19 mouse cellular contexts compared by ENCODE assay signal in genomic region chr9:70829784-70830488, GRCm38 (mm10).
DNase-seq lines count a peak whose midpoint lies in the region; ATAC-seq and TF ChIP-seq lines count a peak whose summit lies in the region.
"Had no signal": no experiment of that assay in that cellular context is flagged by ENCODE, and none has a peak within 500 bp of the region (broad histone marks: within the 10 kb centered on the region; RNA-seq: fewer than 3 reads in every experiment).

No protein-coding gene starts in this region.

- peaks cover 57% of the 10 kb centered on the region for H3K4me1 ChIP-seq in liver, postnatal 0 days (ENCODE audit: insufficient read depth)
- H3K4me1 ChIP-seq in liver, embryonic 12.5 days = peaks cover 60% of the 10 kb centered on the region
- H3K4me1 ChIP-seq in intestine, embryonic 16.5 days (ENCODE audit: control insufficient read depth, insufficient read depth, low read length) = peaks cover 5% of the 10 kb centered on the region; the same call in 1 of the 2 replicates
- H3K4me1 ChIP-seq in kidney, embryonic 16.5 days (ENCODE audit: insufficient read depth, low read length) = peaks cover 16% of the 10 kb centered on the region; the same call in 1 of the 2 replicates
- H3K4me1 ChIP-seq in cerebellum, adult 2 months (ENCODE audit: control insufficient read depth, insufficient read depth, low read length) = no peaks in the 10 kb centered on the region
- H3K4me1 ChIP-seq in heart, adult 2 months (ENCODE audit: control insufficient read depth, insufficient read depth, low read length) = peaks cover 12% of the 10 kb centered on the region
- H3K4me1 ChIP-seq: midbrain, embryonic 10.5 days had no signal

- no peak overlapping the region for H3K4me3 ChIP-seq in liver, postnatal 0 days (ENCODE audit: low read depth, low read length)
- H3K4me3 ChIP-seq in liver, embryonic 12.5 days = no peak overlapping the region
- H3K4me3 ChIP-seq in intestine, embryonic 16.5 days (ENCODE audit: low read length) = no peak overlapping the region
- H3K4me3 ChIP-seq in kidney, embryonic 16.5 days (ENCODE audit: low read length) = no peak overlapping the region
- H3K4me3 ChIP-seq in cerebellum, adult 2 months (replicated peaks; ENCODE audit: insufficient read depth, low read depth, low read length) = no peak overlapping the region
- no peak overlapping the region for H3K4me3 ChIP-seq in heart, adult 2 months
- H3K4me3 ChIP-seq: embryonic facial prominence, embryonic 13.5 days; liver, embryonic 15.5 days; midbrain, embryonic 10.5 days; myocyte had no signal

- TF ChIP-seq POLR2A in cerebellum, adult 2 months (IDR thresholded peaks at IDR 0.05; ENCODE audit: borderline replicate concordance, insufficient read depth, low read length) = no peak
- TF ChIP-seq POLR2A in heart, adult 2 months (IDR thresholded peaks at IDR 0.05; ENCODE audit: insufficient read depth, low read depth, low read length) = no peak

- no peak for ATAC-seq in liver, postnatal 0 days
- ATAC-seq in liver, embryonic 12.5 days = no peak
- ATAC-seq in intestine, embryonic 16.5 days = peak; percentile 26; the same call in 1 of the 2 replicates
- ATAC-seq in kidney, embryonic 16.5 days (ENCODE audit: low FRiP score, low TSS enrichment) = peak; percentile 89
- no peak for ATAC-seq in activated CD4-positive, CD25-positive, alpha-beta regulatory T cell, adult 4 months
- ATAC-seq: inflammation-experienced regulatory T-cells, adult 6 months had no signal

- TF ChIP-seq CTCF in liver, postnatal 0 days (IDR thresholded peaks at IDR 0.05; ENCODE audit: low read depth) = no peak
- no peak for TF ChIP-seq CTCF in cerebellum, adult 2 months (IDR thresholded peaks at IDR 0.05; ENCODE audit: borderline replicate concordance, insufficient read depth, low read depth, low read length)
- TF ChIP-seq CTCF in heart, adult 2 months (IDR thresholded peaks at IDR 0.05) = no peak

- WGBS in liver, postnatal 0 days (ENCODE audit: insufficient replicate concordance) = 58% methylated on average over 7 of the region's 7 CpGs
- WGBS in liver, embryonic 12.5 days (ENCODE audit: insufficient replicate concordance) = 68% methylated on average over 7 of the region's 7 CpGs
- WGBS in intestine, embryonic 16.5 days = 47% methylated on average over 7 of the region's 7 CpGs
- WGBS in kidney, embryonic 16.5 days = 23% methylated on average over 7 of the region's 7 CpGs
- 91% methylated on average over 7 of the region's 7 CpGs for WGBS in cerebellum, adult 2 months
- 58% methylated on average over 7 of the region's 7 CpGs for WGBS in heart, adult 2 months

- no peaks in the 10 kb centered on the region for H3K9me3 ChIP-seq in liver, postnatal 0 days (ENCODE audit: low read length)
- no peaks in the 10 kb centered on the region for H3K9me3 ChIP-seq in liver, embryonic 12.5 days (replicated peaks)
- no peaks in the 10 kb centered on the region for H3K9me3 ChIP-seq in intestine, embryonic 16.5 days (ENCODE audit: control insufficient read depth, low read length)
- H3K9me3 ChIP-seq in kidney, embryonic 16.5 days (ENCODE audit: low read length) = no peaks in the 10 kb centered on the region
- H3K9me3 ChIP-seq: embryonic facial prominence, embryonic 13.5 days; liver, embryonic 15.5 days; midbrain, embryonic 10.5 days had no signal

- no peak for TF ChIP-seq EP300 in liver, postnatal 0 days (IDR thresholded peaks at IDR 0.05; ENCODE audit: low read depth)
- TF ChIP-seq EP300 in heart, adult 2 months (IDR thresholded peaks at IDR 0.05; ENCODE audit: insufficient read depth, low read depth, low read length) = no peak

- H3K79me2 ChIP-seq in heart, adult 2 months (replicated peaks; ENCODE audit: control insufficient read depth, insufficient read depth, low read length) = no peaks in the 10 kb centered on the region

- no peak overlapping the region for H3K9ac ChIP-seq in liver, postnatal 0 days (replicated peaks)
- no peak overlapping the region for H3K9ac ChIP-seq in liver, embryonic 12.5 days
- H3K9ac ChIP-seq in intestine, embryonic 16.5 days (ENCODE audit: low read depth, low read length) = no peak overlapping the region
- no peak overlapping the region for H3K9ac ChIP-seq in kidney, embryonic 16.5 days (replicated peaks; ENCODE audit: low read length)
- H3K9ac ChIP-seq in heart, adult 2 months (ENCODE audit: low read depth, low read length) = no peak overlapping the region
- H3K9ac ChIP-seq: embryonic facial prominence, embryonic 13.5 days; liver, embryonic 15.5 days had no signal

- intact Hi-C loops in heart, adult 2 months (cut with DNase I) = no loop called here

- no peaks in the 10 kb centered on the region for H3K27me3 ChIP-seq in liver, postnatal 0 days (ENCODE audit: insufficient read depth, low read length)
- H3K27me3 ChIP-seq in liver, embryonic 12.5 days (replicated peaks) = no peaks in the 10 kb centered on the region
- H3K27me3 ChIP-seq in intestine, embryonic 16.5 days (replicated peaks; ENCODE audit: control insufficient read depth, insufficient read depth, low read length) = no peaks in the 10 kb centered on the region
- H3K27me3 ChIP-seq in kidney, embryonic 16.5 days (ENCODE audit: insufficient read depth, low read length) = no peaks in the 10 kb centered on the region
- H3K27me3 ChIP-seq in splenic B cell, adult 2 months (ENCODE audit: control insufficient read depth, insufficient read depth, low read length, poor library complexity, severe bottlenecking) = no peaks in the 10 kb centered on the region
- no peaks in the 10 kb centered on the region for H3K27me3 ChIP-seq in cerebellum, adult 2 months (ENCODE audit: control insufficient read depth, insufficient read depth, low read length)
- no peaks in the 10 kb centered on the region for H3K27me3 ChIP-seq in heart, adult 2 months (ENCODE audit: control insufficient read depth, insufficient read depth, low read length)
- H3K27me3 ChIP-seq: embryonic facial prominence, embryonic 13.5 days; liver, embryonic 15.5 days had no signal

- 0 out of 2 replicates have a peak overlapping the region, but pooled peaks have one; percentile 61 for H3K27ac ChIP-seq in liver, postnatal 0 days (ENCODE audit: low read depth)
- H3K27ac ChIP-seq in liver, embryonic 12.5 days = no peak overlapping the region
- H3K27ac ChIP-seq in intestine, embryonic 16.5 days (ENCODE audit: low read length) = no peak overlapping the region
- peak overlapping the region; percentile 68 for H3K27ac ChIP-seq in kidney, embryonic 16.5 days (ENCODE audit: low read length)
- no peak overlapping the region for H3K27ac ChIP-seq in cerebellum, adult 2 months (ENCODE audit: insufficient read depth, low read length)
- H3K27ac ChIP-seq in heart, adult 2 months = no peak overlapping the region
- H3K27ac ChIP-seq: embryonic facial prominence, embryonic 13.5 days; midbrain, embryonic 10.5 days had no signal

- H3K36me3 ChIP-seq in liver, postnatal 0 days (replicated peaks; ENCODE audit: insufficient read depth, low read length) = no peaks in the 10 kb centered on the region
- no peaks in the 10 kb centered on the region for H3K36me3 ChIP-seq in liver, embryonic 12.5 days
- no peaks in the 10 kb centered on the region for H3K36me3 ChIP-seq in intestine, embryonic 16.5 days (ENCODE audit: control insufficient read depth, insufficient read depth, low read length)
- no peaks in the 10 kb centered on the region for H3K36me3 ChIP-seq in kidney, embryonic 16.5 days (ENCODE audit: insufficient read depth, low read length)
- H3K36me3 ChIP-seq in splenic B cell, adult 2 months (ENCODE audit: control insufficient read depth, insufficient read depth, low read length, poor library complexity, severe bottlenecking) = no peaks in the 10 kb centered on the region
- no peaks in the 10 kb centered on the region for H3K36me3 ChIP-seq in heart, adult 2 months (ENCODE audit: control insufficient read depth, insufficient read depth, low read length)
- H3K36me3 ChIP-seq: embryonic facial prominence, embryonic 13.5 days; liver, embryonic 15.5 days; midbrain, embryonic 10.5 days had no signal

- no peak overlapping the region for H3K4me2 ChIP-seq in liver, postnatal 0 days (ENCODE audit: low read depth, low read length)
- H3K4me2 ChIP-seq in liver, embryonic 12.5 days = no peak overlapping the region
- no peak overlapping the region for H3K4me2 ChIP-seq in intestine, embryonic 16.5 days (ENCODE audit: low read depth, low read length)
- no peak overlapping the region for H3K4me2 ChIP-seq in kidney, embryonic 16.5 days (replicated peaks; ENCODE audit: low read depth, low read length)
- H3K4me2 ChIP-seq: embryonic facial prominence, embryonic 13.5 days; liver, embryonic 15.5 days had no signal

- DNase-seq in liver, postnatal 0 days = no peak
- DNase-seq in splenic B cell, adult 2 months (ENCODE audit: low read depth, low spot score) = peak; percentile 34
- no peak for DNase-seq in cerebellum, adult 2 months
- no peak for DNase-seq in heart, adult 2 months
- DNase-seq: adrenal gland, postnatal 14 days; cerebellum, postnatal 10 days; gastrocnemius, postnatal 36 days; layer of hippocampus, postnatal 36 days; left cerebral cortex, postnatal 4 days; thymus, adult 2 months had no signal

Comparison
In these comparisons a context has a peak if more than half of its experiments do, and no peak if none do; other contexts are left out.
1. H3K27ac ChIP-seq: peak in liver, postnatal 0 days (single experiment) and kidney, embryonic 16.5 days (single experiment); none in liver, embryonic 12.5 days (single experiment), intestine, embryonic 16.5 days (single experiment), cerebellum, adult 2 months (single experiment) and heart, adult 2 months (single experiment).
2. ATAC-seq: peak in intestine, embryonic 16.5 days (single experiment) and kidney, embryonic 16.5 days (single experiment); none in liver, postnatal 0 days (single experiment), liver, embryonic 12.5 days (single experiment) and activated CD4-positive, CD25-positive, alpha-beta regulatory T cell, adult 4 months (single experiment).